Mouse (Mus musculus) neural tube, embryonic 11.5 days (tissue): ENCODE results near the gene Gabbr2. TPM values are rescaled to one million over a fixed set of nuclear protein-coding genes. Genes with fewer than 3 reads are reported as not detected.

Source experiments
- ATAC-seq: fragments of 200-750 bp; cut with Nextera tagmentation; 2 replicates; pipeline ENCODE4 v1.8.0; 2017; ENCODE audit warnings: moderate number of reproducible peaks, mild to moderate bottlenecking, moderate TSS enrichment, moderate library complexity; ENCODE audit not compliant: insufficient read depth, low FRiP score, low TSS enrichment
- DNase-seq: peaks from one replicate; pipeline ENCODE4 v3.0.0-alpha.2; 2015; ENCODE audit warnings: low spot score
- H3K27ac ChIP-seq: fragments of 300-500 bp; sonication (generic); 2 replicates; pipeline ENCODE4 v1.5.1; 2014; ENCODE audit warnings: low read depth, mild to moderate bottlenecking, low read length
- H3K27me3 ChIP-seq: fragments of 300-500 bp; sonication (generic); 2 replicates; pipeline ENCODE4 v1.6.1; 2014; ENCODE audit warnings: mild to moderate bottlenecking, low read length, mixed read lengths; ENCODE audit not compliant: control insufficient read depth, insufficient read depth
- H3K36me3 ChIP-seq: fragments of 300-500 bp; sonication (generic); 2 replicates; pipeline ENCODE4 v1.6.1; 2014; ENCODE audit warnings: mild to moderate bottlenecking, low read length, moderate library complexity, mixed read lengths; ENCODE audit not compliant: control insufficient read depth, insufficient read depth
- H3K4me1 ChIP-seq: fragments of 300-500 bp; sonication (generic); 2 replicates; pipeline ENCODE4 v1.6.1; 2014; ENCODE audit warnings: low read length, mixed read lengths; ENCODE audit not compliant: control insufficient read depth, insufficient read depth
- H3K4me2 ChIP-seq: fragments of 300-500 bp; sonication (generic); 2 replicates; pipeline ENCODE4 v1.6.1; 2014; ENCODE audit warnings: low read depth, mild to moderate bottlenecking, moderate library complexity
- H3K4me3 ChIP-seq: fragments of 300-500 bp; sonication (generic); 2 replicates; pipeline ENCODE4 v1.5.1; 2014; ENCODE audit warnings: low read depth, low read length
- H3K9ac ChIP-seq: fragments of 300-500 bp; sonication (generic); 2 replicates; pipeline ENCODE4 v1.6.1; 2014; ENCODE audit warnings: mild to moderate bottlenecking, low read length
- H3K9me3 ChIP-seq: fragments of 300-500 bp; sonication (generic); 2 replicates; pipeline ENCODE4 v1.6.1; 2016; ENCODE audit warnings: low read length; ENCODE audit not compliant: control insufficient read depth
- WGBS: fragments of 180-500 bp; shearing (Covaris S2); extraction: QIAGEN DNeasy Blood & Tissue Kit; methylation state at CpG from one replicate; pipeline ENCODE4 v1.1.7; 2014; 5-methylcytosine and 5-hydroxymethylcytosine counted together
- polyA plus RNA-seq: library from polyadenylated mRNA; unstranded; fragments of >200 nt; fragmentation: Nextera tagmentation; extraction: Ambion mirVana; gene quantifications from 2 replicates; pipeline ENCODE4 v1.2.1, GENCODE M21; 2014

Gabbr2 gene
- polyA plus RNA-seq, 1 experiment from 2014 or later, result 0.70 TPM

- H3K27ac ChIP-seq, result no peak overlapping the region
- 62% methylated on average over 5 of the region's 5 CpGs for WGBS
Measured at GRCm38 (mm10) chr4:46734906-46735305, 256.8 kb downstream of the Gabbr2 start.

GRCm38 (mm10) chr4:46731590-46731989 lies 260.1 kb downstream of the Gabbr2 start:
- Histone ChIP-seq H3K27ac (peak overlapping the region; percentile 39; the same call in 1 of the 2 replicates), H3K9ac (no peak overlapping the region), H3K36me3 (no peaks in the 10 kb centered on the region), H3K9me3 (no peaks in the 10 kb centered on the region), H3K4me3 (no peak overlapping the region), H3K27me3 (no peaks in the 10 kb centered on the region), H3K4me2 (no peak overlapping the region), H3K4me1 (peaks cover 17% of the 10 kb centered on the region)
- 12% methylated on average over 8 of the region's 8 CpGs for WGBS
- ATAC-seq (peak; percentile 50; the same call in 1 of the 2 replicates), DNase-seq (peak; percentile 52)

More at GRCm38 (mm10) chr4:46734906-46735305, 256.8 kb downstream of the Gabbr2 start:
- DNase-seq, result no peak
- Histone ChIP-seq H3K36me3 (no peaks in the 10 kb centered on the region), H3K9ac (no peak overlapping the region), H3K4me1 (peaks cover 10% of the 10 kb centered on the region), H3K4me2 (no peak overlapping the region), H3K9me3 (no peaks in the 10 kb centered on the region), H3K27me3 (no peaks in the 10 kb centered on the region), H3K4me3 (no peak overlapping the region)
- no peak for ATAC-seq

GRCm38 (mm10) chr4:46729306-46730042 lies 262.2 kb downstream of the Gabbr2 start:
- no peak for DNase-seq
- no peak for ATAC-seq
- WGBS, result 70% methylated on average over 9 of the region's 9 CpGs
- Histone ChIP-seq H3K4me2 (no peak overlapping the region), H3K9me3 (no peaks in the 10 kb centered on the region), H3K9ac (no peak overlapping the region), H3K27ac (no peak overlapping the region), H3K36me3 (no peaks in the 10 kb centered on the region), H3K27me3 (no peaks in the 10 kb centered on the region), H3K4me1 (peaks cover 17% of the 10 kb centered on the region), H3K4me3 (no peak overlapping the region)

- Histone ChIP-seq H3K4me2 (no peak overlapping the region), H3K4me3 (no peak overlapping the region), H3K9ac (no peak overlapping the region), H3K4me1 (peaks cover 17% of the 10 kb centered on the region), H3K9me3 (no peaks in the 10 kb centered on the region), H3K36me3 (no peaks in the 10 kb centered on the region), H3K27me3 (no peaks in the 10 kb centered on the region), H3K27ac (no peak overlapping the region)
- WGBS, result 4% methylated on average over 1 of the region's 1 CpGs
- ATAC-seq (no peak), DNase-seq (no peak)
Measured at GRCm38 (mm10) chr4:46728231-46728630, 263.4 kb downstream of the Gabbr2 start.

GRCm38 (mm10) chr4:46727153-46727552 lies 264.5 kb downstream of the Gabbr2 start:
- H3K4me3 ChIP-seq, result no peak overlapping the region
- no peak overlapping the region for H3K27ac ChIP-seq
- DNase-seq, result no peak
- H3K4me1 ChIP-seq, result peaks cover 16% of the 10 kb centered on the region
- ATAC-seq, result no peak
- H3K27me3 ChIP-seq, result no peaks in the 10 kb centered on the region
- WGBS, result 93% methylated on average over 11 of the region's 11 CpGs
- no peak overlapping the region for H3K9ac ChIP-seq
- H3K9me3 ChIP-seq, result no peaks in the 10 kb centered on the region
- H3K4me2 ChIP-seq, result no peak overlapping the region
- H3K36me3 ChIP-seq, result no peaks in the 10 kb centered on the region

- 88% methylated on average over 16 of the region's 16 CpGs for WGBS
- no peaks in the 10 kb centered on the region for H3K27me3 ChIP-seq
- no peak overlapping the region for H3K9ac ChIP-seq
- no peak overlapping the region for H3K4me3 ChIP-seq
- no peaks in the 10 kb centered on the region for H3K9me3 ChIP-seq
- H3K4me1 ChIP-seq, result no peaks in the 10 kb centered on the region
- no peak overlapping the region for H3K4me2 ChIP-seq
- no peak overlapping the region for H3K27ac ChIP-seq
- ATAC-seq (no peak), DNase-seq (no peak)
- no peaks in the 10 kb centered on the region for H3K36me3 ChIP-seq
Measured at GRCm38 (mm10) chr4:46720821-46721557, 270.7 kb downstream of the Gabbr2 start.

GRCm38 (mm10) chr4:46720070-46720469 lies 271.6 kb downstream of the Gabbr2 start:
- H3K4me1 ChIP-seq, result no peaks in the 10 kb centered on the region
- H3K9ac ChIP-seq, result no peak overlapping the region
- H3K27ac ChIP-seq, result no peak overlapping the region
- no peaks in the 10 kb centered on the region for H3K27me3 ChIP-seq
- 78% methylated on average over 1 of the region's 1 CpGs for WGBS
- no peaks in the 10 kb centered on the region for H3K36me3 ChIP-seq
- no peaks in the 10 kb centered on the region for H3K9me3 ChIP-seq
- no peak overlapping the region for H3K4me2 ChIP-seq
- DNase-seq, result no peak
- ATAC-seq, result no peak
- no peak overlapping the region for H3K4me3 ChIP-seq

GRCm38 (mm10) chr4:46718624-46719023 lies 273.0 kb downstream of the Gabbr2 start:
- Histone ChIP-seq H3K27me3 (no peaks in the 10 kb centered on the region), H3K4me1 (no peaks in the 10 kb centered on the region), H3K4me2 (no peak overlapping the region), H3K9me3 (no peaks in the 10 kb centered on the region), H3K9ac (no peak overlapping the region), H3K4me3 (no peak overlapping the region), H3K36me3 (no peaks in the 10 kb centered on the region), H3K27ac (no peak overlapping the region)
- no peak for DNase-seq
- no peak for ATAC-seq
- WGBS, result 37% methylated on average over 7 of the region's 7 CpGs

GRCm38 (mm10) chr4:46717156-46717555 lies 274.5 kb downstream of the Gabbr2 start:
- 34% methylated on average over 5 of the region's 5 CpGs for WGBS
- Histone ChIP-seq H3K4me3 (no peak overlapping the region), H3K4me2 (no peak overlapping the region), H3K27me3 (no peaks in the 10 kb centered on the region), H3K27ac (no peak overlapping the region), H3K9ac (no peak overlapping the region), H3K36me3 (no peaks in the 10 kb centered on the region), H3K4me1 (no peaks in the 10 kb centered on the region), H3K9me3 (no peaks in the 10 kb centered on the region)
- DNase-seq (peak; percentile 9), ATAC-seq (no peak)
